Mouse (Mus musculus) heart, postnatal 0 days (tissue): ENCODE measurements at regions not wholly inside any gene's neighbourhood (a gene's known extent, or its start where the extent isn't known, plus 50 kb on each side); places are given as distances from the start of the nearest gene placed in this dataset.

Source experiments
- ATAC-seq: fragments of 200-750 bp; cut with Nextera tagmentation; 2 replicates; pipeline ENCODE4 v1.8.0; 2017; ENCODE audit warnings: low read depth, moderate number of reproducible peaks, moderate library complexity; ENCODE audit not compliant: insufficient read depth
- DNase-seq: peaks from one replicate; pipeline ENCODE4 v3.0.0-alpha.2; 2016; ENCODE audit warnings: low spot score
- H3K27ac ChIP-seq: fragments of 300-500 bp; sonication (generic); 2 replicates; pipeline ENCODE4 v1.5.1; 2014; ENCODE audit warnings: low read depth, mild to moderate bottlenecking
- H3K27me3 ChIP-seq: fragments of 300-500 bp; sonication (generic); 2 replicates; pipeline ENCODE4 v1.6.1; 2014; ENCODE audit warnings: low read length, mixed read lengths; ENCODE audit not compliant: control insufficient read depth, insufficient read depth
- H3K36me3 ChIP-seq: fragments of 300-500 bp; sonication (generic); replicated peaks from 2 replicates; pipeline ENCODE4 v1.6.1; 2014; ENCODE audit warnings: low read length, mixed read lengths; ENCODE audit not compliant: control insufficient read depth, insufficient read depth
- H3K4me1 ChIP-seq: fragments of 300-500 bp; sonication (generic); 2 replicates; pipeline ENCODE4 v1.6.1; 2014; ENCODE audit warnings: antibody characterized with exemption; ENCODE audit not compliant: control insufficient read depth, insufficient read depth
- H3K4me2 ChIP-seq: fragments of 300-500 bp; sonication (generic); 2 replicates; pipeline ENCODE4 v1.6.1; 2014; ENCODE audit warnings: low read depth, mild to moderate bottlenecking, low read length, moderate library complexity
- H3K4me3 ChIP-seq: fragments of 300-500 bp; sonication (generic); 2 replicates; pipeline ENCODE4 v1.5.1; 2014; ENCODE audit warnings: low read depth, low read length
- H3K9ac ChIP-seq: fragments of 300-500 bp; sonication (generic); replicated peaks from 2 replicates; pipeline ENCODE4 v1.6.1; 2014; ENCODE audit warnings: low read depth, low read length, mixed read lengths
- H3K9me3 ChIP-seq: fragments of 300-500 bp; sonication (generic); replicated peaks from 2 replicates; pipeline ENCODE4 v1.6.1; 2016; ENCODE audit warnings: low read length; ENCODE audit not compliant: control insufficient read depth
- CTCF ChIP-seq: IDR thresholded peaks from 2 replicates; pipeline ENCODE4 v1.5.1; 2016; ENCODE audit warnings: antibody characterized with exemption, control low read depth, low read depth
- EP300 ChIP-seq: IDR thresholded peaks from 2 replicates; pipeline ENCODE4 v1.6.1; 2016; ENCODE audit warnings: antibody characterized with exemption, low read depth
- WGBS: fragments of 180-500 bp; shearing (Covaris S2); extraction: QIAGEN DNeasy Blood & Tissue Kit; methylation state at CpG from one replicate; pipeline ENCODE4 v1.1.7; 2014; 5-methylcytosine and 5-hydroxymethylcytosine counted together

DNA sequence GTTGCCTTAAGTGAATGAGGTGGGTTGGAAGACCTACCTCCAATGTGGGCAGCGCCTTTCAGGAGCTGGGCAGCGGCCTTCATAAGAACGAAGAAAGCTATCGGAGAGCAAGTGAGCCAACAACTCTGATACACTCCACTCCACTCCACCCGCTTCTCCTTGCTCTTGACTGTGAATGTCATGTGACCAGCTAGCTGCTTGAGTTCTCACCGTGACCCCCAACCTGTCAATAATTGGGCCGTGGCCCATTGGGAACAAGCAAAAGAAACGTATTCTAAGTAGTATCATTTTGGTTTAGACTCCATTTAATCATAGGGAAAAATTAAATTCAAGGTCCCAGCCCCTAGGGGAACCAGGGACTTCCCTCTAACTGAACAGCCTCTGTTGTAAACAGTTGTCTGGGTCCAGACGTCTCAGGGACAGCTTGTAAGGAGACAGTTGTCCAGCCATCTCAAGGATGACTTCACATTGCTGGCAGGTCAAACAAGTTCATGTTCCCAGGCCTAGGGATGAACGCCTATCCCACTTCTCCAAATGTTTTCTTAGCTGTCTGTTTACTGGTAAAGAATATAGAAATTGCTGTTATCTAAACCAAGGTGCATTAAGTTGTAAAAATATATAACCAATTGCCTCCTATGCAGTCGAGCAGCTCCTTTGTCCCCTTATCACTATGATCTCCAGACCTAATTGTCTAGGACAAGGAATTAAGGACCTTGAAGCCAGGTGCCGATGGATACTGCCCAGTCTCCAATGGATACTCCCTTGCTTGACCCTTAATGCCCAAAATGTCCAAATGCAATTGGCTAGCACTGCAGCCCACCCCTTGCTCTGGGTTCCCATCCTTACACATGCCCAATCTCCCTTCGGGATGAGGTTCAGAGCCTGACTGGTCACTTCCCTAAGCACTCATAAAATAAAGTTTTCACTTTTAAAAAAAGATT lies 67.1 kb upstream of the Cpm start:
- H3K9ac ChIP-seq: no peak overlapping the region
- TF ChIP-seq CTCF (no peak), EP300 (no peak)
- H3K4me1 ChIP-seq: no peaks in the 10 kb centered on the region
- no peak overlapping the region for H3K4me2 ChIP-seq
- 0 out of 2 replicates have a peak, but pooled peaks cover 3% of the 10 kb centered on the region for H3K9me3 ChIP-seq
- whole genome bisulfite sequencing: 77% methylated on average over 13 of the region's 13 CpGs
- no peaks in the 10 kb centered on the region for H3K27me3 ChIP-seq
- no peak overlapping the region for H3K27ac ChIP-seq
- no peaks in the 10 kb centered on the region for H3K36me3 ChIP-seq
- H3K4me3 ChIP-seq: no peak overlapping the region
- no peak for ATAC-seq
- DNase-seq: no peak

GRCm38 (mm10) chr10:117561279-117561820 lies 68.0 kb upstream of the Cpm start:
- no peak overlapping the region for H3K4me2 ChIP-seq
- H3K4me3 ChIP-seq: no peak overlapping the region
- no peak overlapping the region for H3K27ac ChIP-seq
- no peaks in the 10 kb centered on the region for H3K4me1 ChIP-seq
- H3K9me3 ChIP-seq: 0 out of 2 replicates have a peak, but pooled peaks cover 2% of the 10 kb centered on the region
- no peak for TF ChIP-seq CTCF
- TF ChIP-seq EP300: no peak
- DNase-seq: no peak
- no peaks in the 10 kb centered on the region for H3K27me3 ChIP-seq
- WGBS: 71% methylated on average over 5 of the region's 5 CpGs
- H3K36me3 ChIP-seq: no peaks in the 10 kb centered on the region
- no peak for ATAC-seq
- no peak overlapping the region for H3K9ac ChIP-seq

- no peaks in the 10 kb centered on the region for H3K4me1 ChIP-seq
- H3K9me3 ChIP-seq: no peaks in the 10 kb centered on the region
- H3K36me3 ChIP-seq: no peaks in the 10 kb centered on the region
- H3K27me3 ChIP-seq: no peaks in the 10 kb centered on the region
- H3K4me2 ChIP-seq: no peak overlapping the region
- no peak overlapping the region for H3K9ac ChIP-seq
- DNase-seq: no peak
- ATAC-seq: no peak
- H3K4me3 ChIP-seq: no peak overlapping the region
- WGBS: 58% methylated on average over 9 of the region's 9 CpGs
- TF ChIP-seq CTCF (no peak), EP300 (no peak)
- H3K27ac ChIP-seq: no peak overlapping the region
Measured at GRCm38 (mm10) chr10:117560396-117561278, 68.7 kb upstream of the Cpm start.

- Histone ChIP-seq H3K4me1 (no peaks in the 10 kb centered on the region), H3K9me3 (no peaks in the 10 kb centered on the region), H3K36me3 (no peaks in the 10 kb centered on the region), H3K27ac (no peak overlapping the region), H3K9ac (no peak overlapping the region), H3K4me3 (no peak overlapping the region), H3K4me2 (no peak overlapping the region), H3K27me3 (no peaks in the 10 kb centered on the region)
- ATAC-seq: no peak
- WGBS: 66% methylated on average over 17 of the region's 17 CpGs
- no peak for TF ChIP-seq CTCF
- no peak for TF ChIP-seq EP300
- DNase-seq: no peak
Measured at GRCm38 (mm10) chr10:117559615-117560395, 69.5 kb upstream of the Cpm start.

- Histone ChIP-seq H3K27me3 (no peaks in the 10 kb centered on the region), H3K9ac (no peak overlapping the region), H3K4me2 (no peak overlapping the region), H3K4me3 (no peak overlapping the region), H3K4me1 (no peaks in the 10 kb centered on the region), H3K9me3 (no peaks in the 10 kb centered on the region), H3K27ac (no peak overlapping the region), H3K36me3 (no peaks in the 10 kb centered on the region)
- WGBS: 89% methylated on average over 24 of the region's 24 CpGs
- no peak for ATAC-seq
- TF ChIP-seq CTCF: no peak
- no peak for TF ChIP-seq EP300
- DNase-seq: no peak
Measured at GRCm38 (mm10) chr10:117558891-117559614, 70.2 kb upstream of the Cpm start.
